Mouse (Mus musculus) heart, adult 9 months (tissue): Measurements from ENCODE around the gene Myb.

ENCODE experiments used
- DNase-seq, 2 experiments: peaks; one replicate each; pipeline ENCODE4 v3.0.0; 2022; ENCODE audit warnings: low spot score in 2 of 2

Myb gene

DNA sequence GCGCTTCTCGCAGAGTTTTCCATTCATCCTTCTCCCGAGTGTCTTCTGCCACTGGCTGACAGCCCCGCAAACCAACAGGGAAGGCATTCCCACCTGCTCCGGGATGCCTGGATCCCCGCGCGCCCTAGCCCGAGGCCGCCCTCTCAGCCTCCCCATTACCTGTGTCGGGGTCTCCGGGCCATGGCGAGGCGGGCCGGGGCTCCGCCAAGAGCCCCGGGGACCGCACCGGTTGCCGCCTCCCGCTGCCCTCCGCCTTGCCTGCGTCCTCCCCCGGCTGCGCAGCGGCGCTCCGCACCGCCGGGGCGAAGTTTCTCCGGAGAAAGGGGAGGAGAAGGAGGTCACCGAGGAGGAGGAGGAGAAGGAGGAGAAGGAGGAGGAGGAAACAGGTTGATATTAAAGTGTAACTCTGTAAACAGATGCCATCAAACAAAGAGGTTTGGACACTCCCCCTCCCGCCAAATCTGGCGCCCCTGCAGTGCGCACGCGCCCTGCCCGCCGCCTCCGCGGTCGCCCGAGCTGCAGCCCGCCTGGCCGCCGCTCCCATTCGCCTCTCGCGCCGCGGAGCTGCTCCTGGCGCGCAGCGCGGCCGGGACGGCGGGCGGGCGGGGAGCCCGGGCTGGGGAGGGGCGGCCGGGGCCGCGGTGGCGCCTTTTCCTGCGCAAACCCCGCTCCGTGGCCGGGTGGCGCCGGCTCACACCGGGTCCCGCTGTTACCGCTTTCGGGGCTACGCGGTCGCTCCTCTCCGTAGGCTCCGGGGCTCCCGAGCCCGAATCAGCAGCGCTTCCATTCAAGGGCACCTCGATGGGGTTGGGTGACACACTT, at the start of gene Myb:
TSS of gene Myb (minus strand) at position 448 of the 822 bp plus-strand sequence.
- peak; percentile 12 to 29 for DNase-seq

DNA sequence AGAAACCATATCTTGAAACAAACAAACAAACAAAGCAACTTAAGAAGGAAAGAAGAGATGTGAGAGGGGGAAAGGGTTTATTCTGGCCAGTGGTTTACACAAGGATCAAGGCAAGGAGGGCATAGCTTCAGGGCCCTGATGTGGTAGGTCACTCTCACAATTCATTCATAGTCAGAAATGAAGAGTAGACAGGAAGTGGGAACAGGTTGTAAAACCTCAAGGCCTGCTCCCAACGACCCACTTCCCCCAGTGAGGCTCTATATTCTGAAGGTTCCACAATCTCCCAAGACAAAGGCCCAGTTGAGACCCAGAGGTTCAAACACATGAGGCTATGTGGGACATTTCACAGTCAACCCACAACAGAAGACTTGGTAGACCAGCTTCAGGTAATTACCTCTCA, 46.6 kb upstream of the Myb start:
- no peak for DNase-seq

DNA sequence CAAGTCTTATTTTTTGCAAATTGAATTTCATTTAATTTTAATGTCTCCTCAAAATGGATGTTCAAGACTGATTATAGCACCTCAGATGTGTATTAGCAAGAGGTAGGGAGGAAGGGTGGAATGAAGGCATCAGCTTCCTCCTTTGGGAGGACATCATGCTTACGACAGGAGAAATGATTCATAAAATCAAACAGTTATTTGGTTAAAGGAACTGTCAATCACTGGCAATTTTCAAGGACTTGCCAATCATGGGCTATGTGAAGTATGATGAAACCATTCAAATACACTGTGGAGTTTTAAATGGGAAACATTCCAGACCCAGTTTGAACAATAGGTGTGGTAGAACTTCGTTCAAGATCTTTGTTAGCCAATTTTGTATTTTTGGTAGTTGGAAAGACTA, 45.4 kb upstream of the Myb start:
- no peak for DNase-seq

DNA sequence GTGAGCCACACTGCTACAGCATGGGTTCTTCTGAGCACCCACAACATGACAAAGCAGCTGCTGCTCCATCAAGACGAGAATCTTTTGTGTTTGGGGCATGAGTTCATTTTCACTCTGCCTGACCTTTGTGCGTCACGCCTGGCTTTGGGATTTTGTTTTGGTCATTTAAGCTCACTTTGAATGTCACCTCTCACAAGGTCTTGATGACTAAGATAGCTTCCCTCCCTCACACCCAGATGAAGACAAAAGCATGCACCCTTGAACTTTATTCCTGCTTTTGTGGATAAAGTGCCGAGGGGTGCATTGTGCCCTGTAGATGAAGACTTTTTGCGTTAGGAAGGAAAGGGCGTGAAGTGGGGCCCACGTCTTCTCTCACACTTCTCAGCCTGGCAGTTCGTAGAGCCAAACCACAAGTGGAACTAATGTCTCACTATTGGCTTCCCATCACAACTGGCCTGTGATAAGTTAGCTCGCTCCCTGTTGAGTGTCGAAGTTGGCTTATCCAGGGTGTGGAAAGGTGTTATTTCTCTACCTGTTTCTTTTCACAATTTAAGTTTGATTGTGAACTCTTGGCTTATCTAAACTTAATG, 43.8 kb upstream of the Myb start:
- no peak for DNase-seq

DNA sequence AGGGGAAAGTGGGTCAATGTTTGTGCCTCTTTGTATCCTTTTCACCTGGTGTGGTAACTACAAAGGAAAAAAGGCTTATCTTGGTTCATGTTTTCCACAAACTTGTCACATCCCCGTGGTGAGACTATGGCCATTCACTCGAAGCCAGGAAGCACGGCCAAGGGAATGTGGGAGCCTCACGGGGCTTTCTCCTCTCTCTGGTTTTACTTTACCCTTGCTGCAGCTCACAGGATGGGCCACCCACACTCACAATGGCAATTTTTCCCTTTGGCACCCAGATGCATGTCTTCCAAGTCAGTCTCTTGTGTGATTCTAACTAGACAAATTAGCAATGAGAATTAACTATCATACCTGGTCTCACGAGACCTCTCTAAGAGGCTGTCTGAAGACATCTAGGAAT, 43.1 kb upstream of the Myb start:
- DNase-seq: no peak

DNA sequence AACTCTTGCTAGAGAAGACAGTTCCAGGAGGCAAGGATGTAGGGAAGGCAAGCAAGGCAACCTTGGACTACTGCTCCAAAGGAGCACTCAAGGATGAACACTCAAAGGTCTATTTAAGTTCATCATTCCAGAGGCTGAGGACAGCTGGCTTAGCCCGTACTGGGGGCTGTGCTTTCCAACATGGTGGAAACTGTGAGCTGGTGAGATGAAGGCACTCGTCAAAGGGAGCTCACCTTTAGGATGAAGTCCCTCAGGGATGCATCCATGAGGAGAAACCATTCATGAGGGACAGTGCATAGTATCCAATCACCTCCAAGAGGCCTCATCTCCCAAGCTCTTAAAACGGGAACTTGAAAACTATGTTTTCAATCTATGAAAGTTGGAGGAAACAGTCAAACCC, 42.7 kb upstream of the Myb start:
- DNase-seq: no peak

DNA sequence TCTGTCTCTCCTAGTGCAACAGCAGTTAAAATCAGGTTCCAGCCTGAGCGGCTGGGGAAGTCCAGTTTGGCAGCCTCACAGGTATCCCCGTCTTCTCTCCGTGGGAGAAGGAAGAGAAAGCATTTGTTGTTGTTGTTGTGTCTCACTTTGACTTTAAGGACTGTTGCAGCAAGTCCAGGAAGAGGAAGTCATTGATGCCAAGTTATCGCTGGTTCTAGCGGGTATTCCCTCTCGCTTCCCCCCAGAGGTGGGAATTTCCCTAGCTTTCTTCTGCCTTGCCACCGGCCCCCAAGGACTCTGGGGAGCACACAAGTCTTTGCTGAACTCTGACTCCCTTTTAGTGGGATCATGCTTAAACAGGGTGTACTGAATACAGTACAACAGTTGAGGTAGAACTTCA, 40.0 kb upstream of the Myb start:
- no peak for DNase-seq

DNA sequence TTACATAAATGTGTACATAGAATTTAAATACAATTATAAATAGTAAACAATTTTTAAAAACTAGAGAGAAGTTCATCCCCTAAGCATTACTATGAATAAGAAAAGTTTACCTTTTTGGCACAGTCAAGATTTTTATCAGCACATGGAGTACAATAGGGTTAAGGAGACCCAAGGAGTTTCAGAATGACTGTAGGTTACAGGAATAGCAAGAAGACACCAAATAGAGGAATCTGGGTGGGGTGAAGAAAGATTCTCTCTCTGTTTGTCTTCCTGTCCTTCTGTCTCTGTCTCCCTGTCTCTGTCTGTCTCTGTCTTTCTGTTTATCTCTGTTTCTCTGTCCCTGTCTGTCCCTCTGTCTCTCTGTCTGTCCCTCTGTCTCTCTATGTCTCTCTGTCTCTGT, 39.5 kb upstream of the Myb start:
- no peak for DNase-seq

DNA sequence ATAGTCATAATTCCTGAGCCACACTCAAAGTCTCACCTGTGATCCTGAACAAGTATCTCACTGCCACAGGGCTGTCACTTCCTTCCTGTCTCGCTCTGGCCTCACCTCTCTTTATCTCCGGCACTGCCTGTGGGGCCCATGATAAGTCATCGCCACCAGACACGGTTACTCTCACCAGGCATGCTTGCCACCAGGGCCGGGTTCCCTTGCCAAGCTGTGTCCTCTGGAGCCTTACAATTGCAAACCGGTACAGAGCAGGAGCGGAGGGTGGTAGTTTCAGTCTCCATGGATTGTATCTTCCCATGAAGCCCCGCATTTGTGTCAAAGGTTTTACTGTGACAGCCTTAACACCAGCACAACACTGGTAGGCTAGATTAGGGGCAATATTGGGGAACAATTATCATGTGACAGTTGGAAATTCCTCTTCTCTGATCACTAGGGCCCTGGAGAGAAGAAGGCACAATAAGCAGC, 35.9 kb upstream of the Myb start:
- DNase-seq: no peak

DNA sequence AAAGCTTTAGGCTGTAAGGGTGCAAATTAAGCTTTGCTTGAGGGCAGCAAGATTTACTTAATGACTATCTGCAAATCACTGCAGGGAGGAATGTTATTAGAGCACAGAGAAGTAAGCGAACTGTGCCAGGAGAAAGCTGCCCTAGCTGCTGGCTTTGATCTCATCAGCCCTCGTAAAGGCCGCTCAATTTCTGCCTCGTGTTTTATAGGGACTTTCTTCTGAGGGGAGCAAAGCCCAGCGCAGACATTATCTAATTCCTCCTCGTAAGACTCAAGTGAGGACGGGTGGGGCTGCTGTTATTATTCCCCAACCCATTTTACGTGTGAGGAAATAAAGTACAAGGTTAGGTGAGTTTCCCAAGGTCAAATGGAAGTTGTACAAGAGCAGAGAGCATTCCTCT, 34.8 kb upstream of the Myb start:
- DNase-seq: no peak

DNA sequence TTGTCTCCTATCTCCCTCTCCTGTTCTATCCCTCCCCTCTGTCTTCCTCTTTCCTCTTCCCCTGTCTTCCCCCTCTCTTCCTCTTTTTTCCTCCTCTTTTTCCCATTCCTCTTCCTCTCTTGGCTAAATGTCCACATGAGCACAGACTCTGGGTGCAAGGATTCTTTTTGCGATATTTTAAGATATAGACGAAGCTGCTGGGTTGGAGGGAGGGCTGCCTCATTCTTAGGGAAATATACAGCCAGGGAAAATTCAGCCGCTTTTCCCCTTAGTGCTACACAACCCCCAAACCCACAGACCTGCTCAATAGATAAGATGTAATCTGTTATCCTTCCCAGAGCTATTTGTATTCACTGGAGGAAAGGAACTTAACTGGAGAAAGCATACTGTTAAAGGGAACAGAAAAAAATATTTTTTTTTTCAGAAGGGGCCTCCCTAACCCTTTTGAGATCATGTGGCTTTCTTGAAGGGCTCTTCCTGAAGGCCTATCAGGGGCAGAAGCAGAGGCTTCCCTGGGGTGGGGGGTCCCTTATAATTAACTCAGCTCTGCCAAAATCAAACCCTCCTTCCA, 33.2 kb upstream of the Myb start:
- no peak for DNase-seq

DNA sequence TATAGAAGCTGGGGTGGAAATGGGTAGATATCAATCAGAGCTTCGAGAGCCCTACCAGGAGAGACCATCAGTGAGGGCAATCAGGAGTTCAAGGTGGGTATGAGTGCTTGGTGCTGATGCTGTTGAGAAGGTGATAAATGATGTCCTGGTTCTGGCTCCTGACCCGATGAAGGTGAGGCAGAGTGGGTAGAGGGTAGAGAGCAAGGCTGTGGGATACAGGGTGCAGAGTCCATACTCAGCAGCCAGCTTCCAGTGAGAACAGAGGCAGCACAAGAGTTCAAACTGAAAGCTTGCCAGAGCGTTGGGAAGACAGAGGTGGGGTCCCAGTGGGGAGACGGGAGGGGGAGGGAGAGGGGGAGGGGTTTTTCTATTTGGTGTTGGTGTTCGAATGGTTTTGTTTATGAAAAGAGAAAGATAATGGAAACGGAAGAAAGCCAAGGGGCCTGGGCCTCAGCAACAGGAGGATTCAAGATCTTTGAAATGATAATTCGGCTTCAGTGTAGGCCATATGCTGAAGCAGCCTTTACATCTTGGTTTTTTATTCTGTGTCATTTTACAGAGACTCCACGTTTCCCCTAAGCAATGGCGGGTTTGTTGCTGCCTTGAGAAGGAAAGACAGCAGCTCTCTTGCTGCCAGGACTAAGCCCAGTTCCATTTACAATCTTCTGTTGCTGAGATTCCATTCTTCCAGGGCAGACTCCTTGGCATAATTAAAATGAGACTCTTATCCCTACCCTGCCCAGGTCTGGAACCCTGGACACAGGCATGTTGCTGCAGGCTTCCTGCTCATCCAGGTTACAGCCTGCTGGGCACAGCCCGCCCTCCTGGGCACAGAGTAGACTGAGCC, 32.5 kb upstream of the Myb start:
- DNase-seq: no peak

DNA sequence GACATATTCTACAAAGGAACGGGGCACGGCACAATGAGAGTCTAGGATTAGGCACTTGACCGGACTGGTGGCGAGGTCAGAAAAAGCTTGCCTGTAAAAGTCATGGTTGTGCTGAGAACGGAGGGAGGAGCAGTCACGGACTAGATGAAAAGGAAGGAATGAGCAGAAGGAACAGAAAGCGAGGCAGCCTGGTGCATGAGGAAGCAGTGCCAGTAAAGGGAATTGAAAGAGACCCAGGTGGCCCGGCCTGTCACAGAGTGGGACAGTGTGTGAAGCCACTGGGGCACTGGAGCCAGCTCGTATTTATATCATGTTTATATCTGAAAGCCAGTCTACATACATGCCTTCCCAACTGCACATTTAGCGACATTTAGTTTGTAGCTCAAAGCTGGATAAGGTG, 31.7 kb upstream of the Myb start:
- DNase-seq: peak in 1 of 2 experiments; percentile 2

DNA sequence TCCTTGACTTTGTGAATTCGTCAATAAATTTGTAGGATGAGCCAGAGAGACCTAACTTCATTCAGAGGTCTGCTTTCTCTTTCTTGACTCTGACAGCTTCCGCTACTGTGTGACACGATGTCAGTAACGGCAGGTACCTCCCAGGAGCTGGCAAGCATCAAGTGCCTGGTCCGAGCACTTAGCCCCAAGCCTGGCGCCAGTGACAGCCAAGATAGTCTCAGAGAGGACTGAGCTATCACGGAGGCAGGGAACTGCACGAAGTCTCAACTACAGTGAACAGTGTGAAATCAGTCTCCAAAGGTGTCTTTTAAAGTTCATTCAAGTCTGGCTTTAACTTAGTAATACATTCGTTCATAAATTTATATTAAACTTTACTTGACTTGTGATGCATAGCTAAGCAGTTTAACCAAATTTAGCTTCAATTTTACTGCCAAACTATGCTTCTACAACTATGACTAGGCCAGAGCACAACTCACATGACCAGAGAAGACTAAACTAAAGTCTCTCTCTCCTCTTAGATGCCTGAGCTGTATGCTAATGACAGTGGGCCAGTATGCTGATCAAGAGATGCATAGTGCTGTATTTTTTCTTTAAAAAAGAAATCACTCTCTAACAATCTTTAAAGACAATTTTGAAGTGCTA, 29.1 kb upstream of the Myb start:
- DNase-seq: no peak

DNA sequence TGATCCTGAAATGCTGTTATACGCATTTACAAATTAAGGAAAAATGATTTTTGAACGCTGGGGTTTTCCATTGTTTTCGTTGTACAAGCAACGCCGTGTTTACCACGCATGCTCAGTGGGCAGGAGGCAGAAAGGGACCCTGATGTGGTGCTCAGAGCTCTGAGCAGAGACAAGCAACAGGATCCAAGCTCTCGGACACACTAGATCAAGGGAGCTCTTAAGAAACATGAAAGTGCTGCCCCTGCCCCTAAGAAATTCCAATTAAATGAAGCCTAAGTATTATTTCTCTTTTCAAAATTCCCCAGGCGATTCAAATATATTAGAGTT, 28.5 kb upstream of the Myb start:
- no peak for DNase-seq

DNA sequence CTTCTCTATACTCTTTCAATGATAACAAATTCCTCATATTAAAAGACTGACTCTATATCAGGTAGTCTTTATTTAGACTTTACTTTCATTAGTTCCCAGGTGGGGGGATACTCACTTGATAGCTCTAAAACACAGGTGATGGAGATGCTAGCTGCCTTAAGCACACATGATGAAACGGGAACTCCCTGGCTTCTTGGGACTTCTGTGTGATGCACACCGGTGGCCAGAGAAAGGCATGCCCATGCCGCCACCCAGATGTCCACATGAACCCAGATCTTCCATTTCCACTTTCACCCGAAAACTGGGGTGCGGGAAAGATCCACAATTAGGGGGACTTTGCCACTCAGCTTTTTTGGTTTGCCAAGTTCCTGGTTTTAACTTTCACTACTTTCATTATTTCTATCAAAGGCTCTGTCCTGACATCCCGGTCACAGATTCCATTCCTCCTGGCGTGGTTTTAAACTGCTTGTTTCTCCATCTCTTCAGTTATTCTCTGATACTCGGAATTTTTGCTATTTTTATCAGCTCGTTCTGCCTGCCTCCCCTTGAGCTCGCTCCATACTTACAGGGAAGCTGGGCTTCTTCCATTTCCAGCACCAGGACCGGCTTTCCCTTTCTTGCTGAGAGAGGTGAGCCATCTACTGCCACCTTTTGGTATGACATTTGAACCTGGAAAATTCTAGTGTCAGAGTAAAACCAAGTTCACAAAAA, 27.9 kb upstream of the Myb start:
- DNase-seq: peak; percentile 6 to 27

DNA sequence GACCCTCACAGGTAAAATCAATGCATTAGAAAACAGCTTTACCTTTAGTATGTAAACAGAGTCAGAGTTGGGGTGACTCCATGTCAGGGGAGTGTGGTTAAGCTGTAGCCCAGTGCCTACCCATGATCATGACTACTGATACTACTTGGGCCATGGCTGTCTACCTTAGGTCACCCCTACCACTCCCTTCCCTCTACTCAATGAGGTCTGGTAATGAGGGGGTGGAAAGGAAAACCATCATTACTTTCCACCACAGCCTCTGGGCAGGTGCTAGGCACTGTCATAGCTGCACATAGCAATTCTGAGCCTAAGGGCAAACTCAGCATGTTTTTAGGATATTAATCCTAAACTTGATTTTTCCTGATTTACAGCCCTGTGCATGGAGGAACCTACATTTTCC, 27.1 kb upstream of the Myb start:
- DNase-seq: no peak

DNA sequence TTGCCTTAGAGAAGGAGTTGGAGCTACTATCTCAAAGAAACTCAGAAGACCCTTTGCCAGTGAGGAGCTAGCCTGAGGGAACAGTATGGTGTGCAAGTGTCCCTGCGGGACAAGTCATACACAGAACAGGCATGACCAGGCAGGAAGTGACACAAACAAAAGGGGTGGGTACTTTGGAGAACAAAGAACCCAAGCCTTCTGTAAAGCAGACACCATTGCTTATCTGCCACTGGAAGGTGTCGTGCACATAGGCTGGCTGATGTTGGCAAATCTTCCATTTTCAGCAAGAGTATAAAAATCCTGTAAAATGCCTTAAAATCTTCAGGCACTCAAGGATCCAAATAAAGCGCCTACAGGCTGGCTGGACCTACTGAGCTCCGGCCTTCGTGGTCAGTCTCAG, 25.9 kb upstream of the Myb start:
- no peak for DNase-seq

DNA sequence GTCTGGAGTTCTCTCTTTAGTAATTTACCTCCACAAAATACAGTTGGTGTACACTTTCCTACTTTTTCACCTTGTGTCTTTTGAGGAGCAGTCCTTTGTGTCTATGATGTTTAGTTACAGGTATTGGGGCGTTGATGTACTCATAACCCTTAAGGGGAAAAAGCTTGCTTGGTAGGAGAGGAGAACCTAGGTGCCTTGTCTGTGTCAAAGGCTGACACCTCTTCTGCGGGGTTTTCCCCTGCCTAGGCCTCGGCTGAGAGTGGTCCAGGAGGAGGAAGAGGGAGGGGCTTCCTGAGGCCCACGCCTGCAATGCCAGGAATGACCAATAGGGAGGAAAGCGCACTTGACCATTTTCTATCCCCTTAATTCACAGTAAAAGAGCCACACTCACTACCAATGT, 17.9 kb upstream of the Myb start:
- no peak for DNase-seq

DNA sequence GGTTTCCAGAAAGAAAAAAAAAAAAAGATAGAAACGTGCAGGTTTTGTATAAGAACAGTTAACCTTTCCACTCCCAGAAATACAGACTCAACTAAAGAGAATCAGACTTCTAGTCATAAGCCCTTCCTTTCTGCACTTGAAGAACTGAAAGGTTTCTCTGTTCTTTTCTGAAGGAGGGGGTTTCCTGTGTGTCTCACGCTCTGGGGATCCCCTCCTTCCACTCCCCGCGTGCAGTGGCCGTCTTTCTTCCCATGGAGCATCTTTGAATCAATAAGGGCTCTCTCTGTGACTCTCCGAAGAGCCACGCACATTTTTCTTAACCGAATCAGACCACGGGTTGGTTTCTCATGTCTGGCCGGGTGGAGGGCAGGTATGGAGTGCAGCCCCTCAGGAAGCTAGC, 17.5 kb upstream of the Myb start:
- no peak for DNase-seq

DNA sequence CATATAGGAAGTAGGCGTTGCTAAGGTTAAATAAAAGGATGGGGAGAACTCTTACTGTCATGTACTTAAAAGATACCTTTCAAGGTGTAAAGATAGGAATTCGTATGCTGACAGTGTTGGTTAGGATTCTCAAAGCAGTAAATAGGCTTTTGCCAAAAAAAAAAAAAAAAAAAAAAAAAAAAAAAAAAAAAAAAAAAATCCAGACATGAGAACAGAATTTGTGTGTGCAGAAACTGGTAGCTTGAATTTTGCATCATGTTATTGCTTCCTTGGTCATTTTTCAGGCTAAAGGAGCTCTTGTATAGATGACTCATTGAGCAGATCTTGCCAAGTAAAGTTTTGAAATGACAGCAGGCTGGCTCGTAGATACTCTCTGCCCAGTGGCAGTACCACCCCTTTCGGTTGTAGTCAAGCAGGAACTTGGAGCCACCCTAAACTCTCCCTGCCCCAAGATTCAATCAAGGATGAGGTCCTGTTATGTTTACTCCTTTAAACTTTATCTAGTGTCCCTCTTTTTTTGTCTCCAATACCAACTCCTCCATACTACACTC, 11.9 kb upstream of the Myb start:
- DNase-seq: no peak
